Mouse (Mus musculus) small intestine, adult 2 months (tissue): Measurements from ENCODE around the gene Taf12. TPM values are rescaled to one million over a fixed set of nuclear protein-coding genes. Genes with fewer than 3 reads are reported as not detected.

ENCODE experiments used
- H3K27ac ChIP-seq: fragments of 200-500 bp; 2 replicates; pipeline ENCODE4 v1.5.1; 2012; ENCODE audit warnings: low read depth, low read length, control low read depth, inconsistent platforms; ENCODE audit not compliant: insufficient read depth
- H3K27me3 ChIP-seq: fragments of 200-500 bp; 2 replicates; pipeline ENCODE4 v1.6.1; 2012; ENCODE audit warnings: mild to moderate bottlenecking, moderate library complexity, low read length, inconsistent platforms; ENCODE audit not compliant: control insufficient read depth, insufficient read depth
- H3K36me3 ChIP-seq: fragments of 200-500 bp; 2 replicates; pipeline ENCODE4 v1.6.1; 2012; ENCODE audit warnings: mild to moderate bottlenecking, low read length, control low read depth, inconsistent platforms; ENCODE audit not compliant: control insufficient read depth, insufficient read depth
- H3K4me1 ChIP-seq: fragments of 200-500 bp; 2 replicates; pipeline ENCODE4 v1.6.1; 2012; ENCODE audit warnings: low read length, inconsistent platforms, mixed read lengths; ENCODE audit not compliant: control insufficient read depth, insufficient read depth, insufficient read length
- H3K4me3 ChIP-seq: fragments of 200-500 bp; 2 replicates; pipeline ENCODE4 v1.5.1; 2012; ENCODE audit warnings: low read depth, mild to moderate bottlenecking, control low read depth, inconsistent platforms, low read length, moderate library complexity
- CTCF ChIP-seq: fragments of 200-500 bp; IDR thresholded peaks from 2 replicates; pipeline ENCODE4 v1.5.1; 2012; ENCODE audit warnings: low read depth, mild to moderate bottlenecking, control low read depth, inconsistent platforms, low read length, moderate library complexity, mixed read lengths; ENCODE audit not compliant: insufficient replicate concordance, insufficient read length; ENCODE audit errors: extremely low read depth
- POLR2A ChIP-seq: fragments of 200-500 bp; IDR thresholded peaks from 2 replicates; pipeline ENCODE4 v1.6.1; 2012; ENCODE audit warnings: low read depth, mild to moderate bottlenecking, control low read depth, inconsistent platforms, low read length, moderate library complexity
- WGBS: fragments of 180-500 bp; shearing (Covaris S2); methylation state at CpG from one replicate; pipeline ENCODE4 v1.1.7; 2018; 5-methylcytosine and 5-hydroxymethylcytosine counted together
- polyA plus RNA-seq: library from polyadenylated mRNA; depleted of rRNA; stranded (reverse); fragments of >200 nt; gene quantifications from 2 replicates; pipeline ENCODE4 v1.2.3, GENCODE M21; 2012; rRNA removed

The Taf12 gene
- 1.3 and 4.5 TPM in 2 replicates for polyA plus RNA-seq

GRCm38 (mm10) chr4:132274156-132274862 lies at the start of gene Taf12:
Taf12 (plus strand) TSS chr4:132274375.
- no peak for TF ChIP-seq CTCF
- peak; percentile 100 for TF ChIP-seq POLR2A
- no peaks in the 10 kb centered on the region for H3K36me3 ChIP-seq
- no peaks in the 10 kb centered on the region for H3K27me3 ChIP-seq
- peak within 1 kb of the TSS; percentile 84 for H3K27ac ChIP-seq
- peak within 1 kb of the TSS; percentile 79 for H3K4me3 ChIP-seq
- under 1% methylated on average over 48 of the region's 48 CpGs for WGBS
- 0 out of 2 replicates have a peak, but pooled peaks cover 1% of the 10 kb centered on the region for H3K4me1 ChIP-seq

GRCm38 (mm10) chr4:132230422-132230821 lies 43.8 kb upstream of the Taf12 start:
- 92% methylated on average over 5 of the region's 5 CpGs for WGBS
- H3K36me3 ChIP-seq, result peaks cover 68% of the 10 kb centered on the region
- no peak overlapping the region for H3K4me3 ChIP-seq
- TF ChIP-seq CTCF, result no peak
- TF ChIP-seq POLR2A, result no peak
- no peak overlapping the region for H3K27ac ChIP-seq
- no peaks in the 10 kb centered on the region for H3K4me1 ChIP-seq
- no peaks in the 10 kb centered on the region for H3K27me3 ChIP-seq

GRCm38 (mm10) chr4:132234710-132235109 lies 39.5 kb upstream of the Taf12 start:
- 85% methylated on average over 8 of the region's 8 CpGs for WGBS
- Histone ChIP-seq H3K4me3 (no peak overlapping the region), H3K27me3 (no peaks in the 10 kb centered on the region), H3K36me3 (peaks cover 51% of the 10 kb centered on the region), H3K4me1 (no peaks in the 10 kb centered on the region), H3K27ac (no peak overlapping the region)
- TF ChIP-seq POLR2A, result no peak
- TF ChIP-seq CTCF, result no peak

- H3K27ac ChIP-seq, result no peak overlapping the region
- H3K36me3 ChIP-seq, result peaks cover 38% of the 10 kb centered on the region
- 80% methylated on average over 4 of the region's 4 CpGs for WGBS
- no peaks in the 10 kb centered on the region for H3K27me3 ChIP-seq
- no peaks in the 10 kb centered on the region for H3K4me1 ChIP-seq
- TF ChIP-seq POLR2A (no peak), CTCF (no peak)
- H3K4me3 ChIP-seq, result no peak overlapping the region
Measured at GRCm38 (mm10) chr4:132238356-132238755, 35.8 kb upstream of the Taf12 start.

GRCm38 (mm10) chr4:132240367-132240766 lies 33.8 kb upstream of the Taf12 start:
- WGBS, result 86% methylated on average over 3 of the region's 3 CpGs
- Histone ChIP-seq H3K36me3 (peaks cover 29% of the 10 kb centered on the region), H3K4me3 (no peak overlapping the region), H3K27ac (no peak overlapping the region), H3K4me1 (no peaks in the 10 kb centered on the region), H3K27me3 (no peaks in the 10 kb centered on the region)
- TF ChIP-seq CTCF, result no peak
- TF ChIP-seq POLR2A, result no peak

- no peak overlapping the region for H3K4me3 ChIP-seq
- H3K27ac ChIP-seq, result no peak overlapping the region
- TF ChIP-seq CTCF (no peak), POLR2A (no peak)
- no peaks in the 10 kb centered on the region for H3K27me3 ChIP-seq
- H3K4me1 ChIP-seq, result no peaks in the 10 kb centered on the region
- 90% methylated on average over 3 of the region's 3 CpGs for WGBS
- H3K36me3 ChIP-seq, result peaks cover 29% of the 10 kb centered on the region
Measured at GRCm38 (mm10) chr4:132241208-132241607, 33.0 kb upstream of the Taf12 start.

- Histone ChIP-seq H3K4me3 (no peak overlapping the region), H3K4me1 (no peaks in the 10 kb centered on the region), H3K36me3 (peaks cover 32% of the 10 kb centered on the region), H3K27ac (no peak overlapping the region), H3K27me3 (no peaks in the 10 kb centered on the region)
- 89% methylated on average over 3 of the region's 3 CpGs for WGBS
- no peak for TF ChIP-seq CTCF
- TF ChIP-seq POLR2A, result no peak
Measured at GRCm38 (mm10) chr4:132245643-132246042, 28.5 kb upstream of the Taf12 start.
